Mouse (Mus musculus): ENCODE results near the gene Tspo2. TPM values are rescaled to one million over a fixed set of nuclear protein-coding genes. Genes with fewer than 3 reads are reported as not detected.

The Tspo2 gene
- polyA plus RNA-seq, 1 experiment: not detected

- TF ChIP-seq POLR2A (IDR thresholded peaks at IDR 0.05; ENCODE audit: borderline replicate concordance, low read depth, low read length) (no peak), CTCF (IDR thresholded peaks at IDR 0.05; ENCODE audit: low read depth, low read length) (no peak)
- no peak overlapping the region for H3K27ac ChIP-seq (ENCODE audit: insufficient read depth, low read depth, low read length)
Measured at GRCm38 (mm10) chr17:48419571-48419970, 31.8 kb downstream of the Tspo2 start.

GRCm38 (mm10) chr17:48418781-48419180 is 32.5 kb downstream of the Tspo2 start:
- no peak for TF ChIP-seq POLR2A (IDR thresholded peaks at IDR 0.05; ENCODE audit: borderline replicate concordance, low read depth, low read length)
- no peak for TF ChIP-seq CTCF (IDR thresholded peaks at IDR 0.05; ENCODE audit: low read depth, low read length)
- Histone ChIP-seq H3K4me3 (ENCODE audit: insufficient read depth, low read length) (peak overlapping the region; percentile 29), H3K27ac (ENCODE audit: insufficient read depth, low read depth, low read length) (no peak overlapping the region), H3K4me1 (ENCODE audit: control insufficient read depth, insufficient read depth, low read length) (peaks cover 10% of the 10 kb centered on the region)

More at GRCm38 (mm10) chr17:48419571-48419970, 31.8 kb downstream of the Tspo2 start:
- Histone ChIP-seq H3K4me3 (ENCODE audit: insufficient read depth, low read length) (no peak overlapping the region), H3K4me1 (ENCODE audit: control insufficient read depth, insufficient read depth, low read length) (peaks cover 10% of the 10 kb centered on the region)

GRCm38 (mm10) chr17:48418174-48418573 is 33.1 kb downstream of the Tspo2 start:
- Histone ChIP-seq H3K4me1 (ENCODE audit: control insufficient read depth, insufficient read depth, low read length) (peaks cover 10% of the 10 kb centered on the region), H3K27ac (ENCODE audit: insufficient read depth, low read depth, low read length) (no peak overlapping the region), H3K4me3 (ENCODE audit: insufficient read depth, low read length) (peak overlapping the region; percentile 29)
- TF ChIP-seq POLR2A (IDR thresholded peaks at IDR 0.05; ENCODE audit: borderline replicate concordance, low read depth, low read length) (no peak), CTCF (IDR thresholded peaks at IDR 0.05; ENCODE audit: low read depth, low read length) (no peak)

- no peak overlapping the region for H3K27ac ChIP-seq (ENCODE audit: insufficient read depth, low read depth, low read length)
Measured at GRCm38 (mm10) chr17:48417521-48417920, 33.8 kb downstream of the Tspo2 start.

GRCm38 (mm10) chr17:48416425-48417195 is 34.7 kb downstream of the Tspo2 start:
- TF ChIP-seq CTCF (IDR thresholded peaks at IDR 0.05; ENCODE audit: low read depth, low read length): 0 out of 2 replicates have a peak, but pooled peaks have one; percentile 15
- TF ChIP-seq POLR2A (IDR thresholded peaks at IDR 0.05; ENCODE audit: borderline replicate concordance, low read depth, low read length): no peak
- no peak overlapping the region for H3K27ac ChIP-seq (ENCODE audit: insufficient read depth, low read depth, low read length)
- peaks cover 12% of the 10 kb centered on the region for H3K4me1 ChIP-seq (ENCODE audit: control insufficient read depth, insufficient read depth, low read length)
- no peak overlapping the region for H3K4me3 ChIP-seq (ENCODE audit: insufficient read depth, low read length)

More at GRCm38 (mm10) chr17:48417521-48417920, 33.8 kb downstream of the Tspo2 start:
- Histone ChIP-seq H3K4me3 (ENCODE audit: insufficient read depth, low read length) (no peak overlapping the region), H3K4me1 (ENCODE audit: control insufficient read depth, insufficient read depth, low read length) (peaks cover 10% of the 10 kb centered on the region)
- no peak for TF ChIP-seq POLR2A (IDR thresholded peaks at IDR 0.05; ENCODE audit: borderline replicate concordance, low read depth, low read length)
- TF ChIP-seq CTCF (IDR thresholded peaks at IDR 0.05; ENCODE audit: low read depth, low read length): no peak

GRCm38 (mm10) chr17:48416011-48416410 is 35.3 kb downstream of the Tspo2 start:
- TF ChIP-seq POLR2A (IDR thresholded peaks at IDR 0.05; ENCODE audit: borderline replicate concordance, low read depth, low read length) (no peak), CTCF (IDR thresholded peaks at IDR 0.05; ENCODE audit: low read depth, low read length) (no peak)
- peaks cover 14% of the 10 kb centered on the region for H3K4me1 ChIP-seq (ENCODE audit: control insufficient read depth, insufficient read depth, low read length)
- no peak overlapping the region for H3K4me3 ChIP-seq (ENCODE audit: insufficient read depth, low read length)
- no peak overlapping the region for H3K27ac ChIP-seq (ENCODE audit: insufficient read depth, low read depth, low read length)

- Histone ChIP-seq H3K4me3 (ENCODE audit: insufficient read depth, low read length) (peak overlapping the region; percentile 77), H3K4me1 (ENCODE audit: control insufficient read depth, insufficient read depth, low read length) (peaks cover 20% of the 10 kb centered on the region), H3K27ac (ENCODE audit: insufficient read depth, low read depth, low read length) (0 out of 2 replicates have a peak overlapping the region, but pooled peaks have one; percentile 16)
- TF ChIP-seq CTCF (IDR thresholded peaks at IDR 0.05; ENCODE audit: low read depth, low read length): no peak
- no peak for TF ChIP-seq POLR2A (IDR thresholded peaks at IDR 0.05; ENCODE audit: borderline replicate concordance, low read depth, low read length)
Measured at GRCm38 (mm10) chr17:48411241-48411640, 40.1 kb downstream of the Tspo2 start.

- H3K4me1 ChIP-seq (ENCODE audit: control insufficient read depth, insufficient read depth, low read length): peaks cover 22% of the 10 kb centered on the region
- peak overlapping the region; percentile 89 for H3K27ac ChIP-seq (ENCODE audit: insufficient read depth, low read depth, low read length)
- TF ChIP-seq CTCF (IDR thresholded peaks at IDR 0.05; ENCODE audit: low read depth, low read length): no peak
- no peak for TF ChIP-seq POLR2A (IDR thresholded peaks at IDR 0.05; ENCODE audit: borderline replicate concordance, low read depth, low read length)
- H3K4me3 ChIP-seq (ENCODE audit: insufficient read depth, low read length): peak overlapping the region; percentile 77
Measured at GRCm38 (mm10) chr17:48410299-48410785, 41.0 kb downstream of the Tspo2 start.

- peak within 1 kb of the TSS; percentile 98 for H3K27ac ChIP-seq (ENCODE audit: insufficient read depth, low read depth, low read length)
- H3K4me1 ChIP-seq (ENCODE audit: control insufficient read depth, insufficient read depth, low read length): peaks cover 22% of the 10 kb centered on the region
- TF ChIP-seq CTCF (IDR thresholded peaks at IDR 0.05; ENCODE audit: low read depth, low read length): no peak
- TF ChIP-seq POLR2A (IDR thresholded peaks at IDR 0.05; ENCODE audit: borderline replicate concordance, low read depth, low read length): no peak
- H3K4me3 ChIP-seq (ENCODE audit: insufficient read depth, low read length): peak within 1 kb of the TSS; percentile 89
Measured at GRCm38 (mm10) chr17:48409380-48410298, 41.7 kb downstream of the Tspo2 start, which contains the start of the genes Nfya and Oard1. Nfya (minus strand) TSS chr17:48409906. Oard1 (plus strand) TSS chr17:48410014.

All from bone marrow macrophage, adult 2 months (primary cell).